Mouse (Mus musculus): ENCODE data around the gene Msh4. TPM values are rescaled to one million over a fixed set of nuclear protein-coding genes. Genes with fewer than 3 reads are reported as not detected.
"Not testable (repeated sequence)": the region's sequence is repeated elsewhere in the genome, so short reads cannot be mapped to it uniquely, and the experiment has no call there.

The Msh4 gene
- polyA plus RNA-seq, 1 experiment from 2014 or later: 0.11 TPM

DNA sequence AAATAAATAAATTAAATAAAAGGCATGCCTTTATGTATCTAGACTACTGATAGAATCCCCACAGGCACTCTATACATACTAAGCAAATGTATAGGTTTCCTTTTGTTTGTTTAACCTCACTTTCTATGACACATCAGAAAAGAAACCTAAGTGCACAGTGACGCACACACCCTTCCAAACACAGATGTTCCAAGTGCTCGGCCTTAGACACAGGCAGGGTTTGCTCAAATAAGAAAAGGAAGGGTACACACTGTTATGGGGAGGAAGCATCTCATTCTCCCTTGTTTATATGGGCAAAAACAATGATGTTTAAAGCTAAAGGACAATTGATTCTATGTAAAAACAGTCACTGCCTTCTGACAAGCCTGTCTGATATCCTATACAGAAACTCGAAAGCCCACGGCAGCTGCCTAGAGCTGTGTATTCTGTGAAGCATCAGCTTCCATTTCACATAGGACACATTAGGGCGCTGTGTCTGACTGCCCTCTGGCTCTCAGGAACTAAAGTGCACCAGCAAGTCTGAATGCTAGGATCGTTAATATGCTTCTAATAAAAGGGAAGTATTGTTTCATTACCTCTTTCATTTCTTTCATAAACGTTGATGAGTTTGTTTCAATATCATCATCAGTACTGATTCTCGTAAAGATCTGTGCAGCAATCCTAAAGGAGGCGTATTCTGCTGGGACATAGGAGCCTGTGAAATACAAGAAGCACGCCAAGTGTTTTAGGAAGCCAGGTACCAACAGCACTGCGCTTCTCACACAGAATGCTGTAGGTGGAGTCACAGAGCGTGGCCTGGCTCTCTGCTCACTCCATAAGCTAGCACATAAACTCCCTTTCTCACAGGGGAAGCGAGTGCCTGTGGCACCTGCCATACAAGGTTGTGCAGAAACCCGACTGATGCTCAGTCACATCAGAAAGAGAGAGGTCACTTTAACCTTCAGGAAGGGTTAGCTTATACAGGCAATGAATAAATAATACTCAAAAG, 38.5 kb downstream of the Msh4 start:
- no peak for DNase-seq (ENCODE audit: low spot score)
- Histone ChIP-seq H3K27ac (replicated peaks; ENCODE audit: low read depth, low read length) (no peak overlapping the region), H3K27me3 (ENCODE audit: control insufficient read depth, insufficient read depth, low read length) (no peaks in the 10 kb centered on the region), H3K4me1 (ENCODE audit: control insufficient read depth, insufficient read depth, low read length) (no peaks in the 10 kb centered on the region), H3K36me3 (ENCODE audit: control insufficient read depth, insufficient read depth, low read length) (no peaks in the 10 kb centered on the region), H3K9me3 (ENCODE audit: control insufficient read depth, low read length) (no peaks in the 10 kb centered on the region), H3K9ac (ENCODE audit: low read length) (no peak overlapping the region), H3K4me2 (ENCODE audit: low read depth, severe bottlenecking) (no peak overlapping the region), H3K4me3 (ENCODE audit: low read depth, low read length) (no peak overlapping the region)
- WGBS: 78% methylated on average over 14 of the region's 14 CpGs
- ATAC-seq (ENCODE audit: insufficient number of reproducible peaks, low FRiP score, low TSS enrichment, low read depth): no peak

DNA sequence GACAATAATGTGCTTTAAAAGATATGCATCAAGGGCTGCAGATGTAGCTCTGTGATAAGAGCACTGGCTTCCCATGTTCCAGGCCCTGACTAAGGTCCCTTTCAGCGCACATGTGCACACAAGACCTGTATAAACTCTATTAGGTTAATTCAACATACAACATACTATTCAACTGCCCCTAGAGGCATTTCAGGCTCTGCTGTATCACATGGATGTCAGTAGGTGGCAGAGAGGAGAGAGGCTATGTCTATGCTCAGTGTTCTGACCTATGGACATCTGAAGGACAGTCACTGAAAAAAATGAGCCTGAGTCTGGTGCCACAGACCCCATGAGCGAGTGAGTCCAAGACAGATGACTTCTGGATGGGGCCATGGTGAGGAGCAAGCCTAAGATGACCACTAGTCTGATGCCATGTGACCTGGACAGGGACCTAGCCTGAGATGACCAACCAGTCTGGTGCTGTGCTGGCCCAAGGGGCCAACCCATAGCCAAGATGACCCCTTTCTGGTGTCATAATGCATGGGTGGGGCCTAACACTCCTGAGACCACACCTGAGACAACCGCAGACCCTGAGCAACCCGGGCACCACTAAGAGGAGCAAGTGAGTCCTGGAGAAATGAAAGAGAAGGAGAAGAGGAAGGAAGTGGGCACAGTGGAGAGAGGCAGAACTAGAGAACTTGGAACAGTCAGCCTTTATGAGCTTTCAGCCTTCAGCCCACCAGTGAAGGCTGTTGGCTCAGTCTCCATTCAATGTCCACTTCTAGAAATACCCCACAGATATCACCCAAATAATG, 41.1 kb downstream of the Msh4 start:
- Histone ChIP-seq H3K27ac (replicated peaks; ENCODE audit: low read depth, low read length) (no peak overlapping the region), H3K4me2 (ENCODE audit: low read depth, severe bottlenecking) (no peak overlapping the region), H3K4me1 (ENCODE audit: control insufficient read depth, insufficient read depth, low read length) (no peaks in the 10 kb centered on the region), H3K9ac (ENCODE audit: low read length) (no peak overlapping the region), H3K9me3 (ENCODE audit: control insufficient read depth, low read length) (no peaks in the 10 kb centered on the region), H3K36me3 (ENCODE audit: control insufficient read depth, insufficient read depth, low read length) (no peaks in the 10 kb centered on the region), H3K4me3 (ENCODE audit: low read depth, low read length) (no peak overlapping the region), H3K27me3 (ENCODE audit: control insufficient read depth, insufficient read depth, low read length) (no peaks in the 10 kb centered on the region)
- ATAC-seq (ENCODE audit: insufficient number of reproducible peaks, low FRiP score, low TSS enrichment, low read depth) (0 out of 2 replicates have a peak, but pooled peaks have one; percentile 26), DNase-seq (ENCODE audit: low spot score) (no peak)
- 90% methylated on average over 4 of the region's 4 CpGs for WGBS

DNA sequence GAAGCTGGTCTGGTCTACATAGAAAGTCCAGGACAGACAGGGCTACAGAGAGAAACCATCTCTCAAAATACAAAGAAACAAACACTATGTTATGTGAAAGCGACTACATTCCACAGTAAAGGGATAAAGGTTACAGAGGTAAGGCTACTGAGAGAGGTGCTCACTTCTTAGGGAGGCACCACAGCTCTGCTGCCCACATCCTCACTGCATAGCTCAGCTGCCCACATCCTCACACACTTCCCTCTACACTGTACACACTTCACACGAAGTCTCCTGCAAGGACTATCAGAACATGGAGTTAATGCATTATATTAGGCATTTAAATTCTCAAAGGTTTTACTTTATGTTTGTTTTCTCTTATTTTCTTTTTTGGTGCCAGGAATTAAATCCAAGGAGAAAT, 42.1 kb downstream of the Msh4 start:
- H3K4me2 ChIP-seq (ENCODE audit: low read depth, severe bottlenecking): no peak overlapping the region
- H3K36me3 ChIP-seq (ENCODE audit: control insufficient read depth, insufficient read depth, low read length): no peaks in the 10 kb centered on the region
- 87% methylated on average over 2 of the region's 2 CpGs for WGBS
- no peak overlapping the region for H3K27ac ChIP-seq (replicated peaks; ENCODE audit: low read depth, low read length)
- no peaks in the 10 kb centered on the region for H3K27me3 ChIP-seq (ENCODE audit: control insufficient read depth, insufficient read depth, low read length)
- H3K9me3 ChIP-seq (ENCODE audit: control insufficient read depth, low read length): no peaks in the 10 kb centered on the region
- DNase-seq (ENCODE audit: low spot score): no peak
- H3K4me1 ChIP-seq (ENCODE audit: control insufficient read depth, insufficient read depth, low read length): no peaks in the 10 kb centered on the region
- H3K4me3 ChIP-seq (ENCODE audit: low read depth, low read length): no peak overlapping the region
- no peak overlapping the region for H3K9ac ChIP-seq (ENCODE audit: low read length)
- no peak for ATAC-seq (ENCODE audit: insufficient number of reproducible peaks, low FRiP score, low TSS enrichment, low read depth)

DNA sequence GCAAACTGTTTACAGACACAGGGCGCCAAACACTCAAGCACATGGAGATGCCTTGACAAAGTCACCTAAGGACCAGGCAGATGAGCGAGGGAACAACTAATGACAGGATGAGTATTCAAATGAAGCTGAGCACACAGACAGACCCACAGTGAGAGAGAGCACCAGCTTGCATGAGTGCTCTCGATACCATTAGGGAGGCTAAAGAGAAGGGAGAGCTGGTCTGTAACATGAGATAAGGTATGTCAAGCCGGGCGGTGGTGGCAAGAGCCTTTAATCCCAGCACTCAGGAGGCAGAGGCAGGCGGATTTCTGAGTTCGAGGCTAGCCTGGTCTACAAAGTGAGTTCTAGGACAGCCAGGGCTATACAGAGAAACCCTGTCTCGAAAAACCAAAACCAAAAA, 45.5 kb downstream of the Msh4 start:
- WGBS: 91% methylated on average over 8 of the region's 8 CpGs
- H3K9me3 ChIP-seq (ENCODE audit: control insufficient read depth, low read length); H3K4me1 ChIP-seq (ENCODE audit: control insufficient read depth, insufficient read depth, low read length); DNase-seq (ENCODE audit: low spot score); H3K27ac ChIP-seq (replicated peaks; ENCODE audit: low read depth, low read length); H3K27me3 ChIP-seq (ENCODE audit: control insufficient read depth, insufficient read depth, low read length); H3K4me2 ChIP-seq (ENCODE audit: low read depth, severe bottlenecking); H3K36me3 ChIP-seq (ENCODE audit: control insufficient read depth, insufficient read depth, low read length); ATAC-seq (ENCODE audit: insufficient number of reproducible peaks, low FRiP score, low TSS enrichment, low read depth); H3K4me3 ChIP-seq (ENCODE audit: low read depth, low read length); H3K9ac ChIP-seq (ENCODE audit: low read length): not testable (repeated sequence)

DNA sequence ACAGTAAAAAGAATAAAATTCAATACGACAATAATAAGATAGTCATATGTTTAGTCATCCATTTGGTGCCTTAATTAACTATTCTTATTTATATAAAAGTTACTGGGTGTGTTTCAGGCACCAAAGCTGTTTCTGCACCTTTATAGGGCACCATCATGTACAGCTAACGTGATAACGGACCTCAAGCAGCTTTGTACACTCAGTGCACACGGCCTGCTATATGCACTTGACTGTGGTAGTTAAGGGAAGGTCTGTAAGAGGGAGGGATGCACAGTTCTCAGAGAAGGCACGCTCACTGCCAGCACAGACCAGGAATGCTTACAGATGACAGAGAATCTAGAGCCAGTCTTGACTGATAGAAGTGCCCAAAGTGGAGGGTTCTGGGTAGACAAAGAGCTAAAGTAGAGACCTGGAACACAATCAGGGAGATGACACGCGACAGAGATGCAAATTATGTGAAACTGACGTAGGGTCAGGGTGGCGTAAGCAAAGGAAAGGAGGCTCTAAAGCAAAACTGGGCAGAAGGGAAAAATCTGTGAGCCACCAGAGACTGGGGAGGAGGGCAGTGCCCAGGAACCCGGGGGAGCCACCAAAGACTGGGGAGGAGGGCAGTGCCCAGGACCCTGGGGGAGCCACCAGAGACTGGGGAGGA, 47.5 kb downstream of the Msh4 start:
- no peak for DNase-seq (ENCODE audit: low spot score)
- no peak overlapping the region for H3K4me3 ChIP-seq (ENCODE audit: low read depth, low read length)
- no peak for ATAC-seq (ENCODE audit: insufficient number of reproducible peaks, low FRiP score, low TSS enrichment, low read depth)
- 74% methylated on average over 10 of the region's 10 CpGs for WGBS
- no peaks in the 10 kb centered on the region for H3K4me1 ChIP-seq (ENCODE audit: control insufficient read depth, insufficient read depth, low read length)
- H3K27ac ChIP-seq (replicated peaks; ENCODE audit: low read depth, low read length): no peak overlapping the region
- H3K9ac ChIP-seq (ENCODE audit: low read length): no peak overlapping the region
- no peaks in the 10 kb centered on the region for H3K36me3 ChIP-seq (ENCODE audit: control insufficient read depth, insufficient read depth, low read length)
- no peaks in the 10 kb centered on the region for H3K27me3 ChIP-seq (ENCODE audit: control insufficient read depth, insufficient read depth, low read length)
- H3K4me2 ChIP-seq (ENCODE audit: low read depth, severe bottlenecking): no peak overlapping the region
- no peaks in the 10 kb centered on the region for H3K9me3 ChIP-seq (ENCODE audit: control insufficient read depth, low read length)

DNA sequence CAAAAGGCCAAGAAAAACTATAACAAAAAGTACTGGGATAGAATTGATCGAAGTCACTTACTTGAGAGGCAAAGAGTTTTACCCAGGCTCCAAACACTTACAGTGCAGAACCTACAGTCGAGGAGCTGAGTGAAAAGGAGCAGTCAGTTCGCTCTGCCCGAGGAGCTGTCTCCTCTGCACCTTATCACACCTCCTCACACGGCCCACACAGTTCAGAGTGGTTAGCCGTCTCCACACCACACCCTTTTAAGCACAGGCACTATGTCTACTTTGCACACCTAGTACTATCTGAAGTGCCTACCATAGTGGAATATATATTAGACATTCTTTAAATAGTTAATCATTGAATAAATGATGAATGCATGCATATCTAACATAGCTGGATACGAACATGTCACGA, 53.7 kb downstream of the Msh4 start:
- Histone ChIP-seq H3K27ac (replicated peaks; ENCODE audit: low read depth, low read length) (no peak overlapping the region), H3K9me3 (ENCODE audit: control insufficient read depth, low read length) (no peaks in the 10 kb centered on the region), H3K4me3 (ENCODE audit: low read depth, low read length) (no peak overlapping the region), H3K4me1 (ENCODE audit: control insufficient read depth, insufficient read depth, low read length) (0 out of 2 replicates have a peak, but pooled peaks cover 3% of the 10 kb centered on the region), H3K9ac (ENCODE audit: low read length) (no peak overlapping the region), H3K4me2 (ENCODE audit: low read depth, severe bottlenecking) (no peak overlapping the region), H3K27me3 (ENCODE audit: control insufficient read depth, insufficient read depth, low read length) (no peaks in the 10 kb centered on the region), H3K36me3 (ENCODE audit: control insufficient read depth, insufficient read depth, low read length) (no peaks in the 10 kb centered on the region)
- no peak for DNase-seq (ENCODE audit: low spot score)
- ATAC-seq (ENCODE audit: insufficient number of reproducible peaks, low FRiP score, low TSS enrichment, low read depth): no peak
- WGBS: 80% methylated on average over 8 of the region's 8 CpGs

DNA sequence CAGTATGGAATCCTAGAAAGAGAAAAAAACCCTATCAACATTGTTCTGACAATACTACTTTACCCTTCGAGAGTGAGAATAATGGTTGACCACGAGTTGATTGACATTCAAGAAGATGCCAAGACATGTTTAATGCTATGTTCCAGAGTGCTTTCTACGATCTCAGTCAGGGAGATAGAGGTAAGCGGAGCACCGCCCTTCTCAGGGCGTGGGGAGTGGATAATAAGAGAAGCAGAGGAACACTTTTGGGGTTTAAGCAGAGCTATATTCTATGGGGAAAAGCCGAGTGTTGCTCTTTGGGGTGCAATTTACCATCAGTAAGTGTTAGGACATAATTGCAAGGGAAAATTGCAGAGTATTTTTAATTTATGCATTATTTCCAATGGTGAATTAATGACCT, 55.2 kb downstream of the Msh4 start:
- no peaks in the 10 kb centered on the region for H3K36me3 ChIP-seq (ENCODE audit: control insufficient read depth, insufficient read depth, low read length)
- DNase-seq (ENCODE audit: low spot score) (no peak), ATAC-seq (ENCODE audit: insufficient number of reproducible peaks, low FRiP score, low TSS enrichment, low read depth) (no peak)
- H3K4me1 ChIP-seq (ENCODE audit: control insufficient read depth, insufficient read depth, low read length): 0 out of 2 replicates have a peak, but pooled peaks cover 3% of the 10 kb centered on the region
- no peak overlapping the region for H3K4me3 ChIP-seq (ENCODE audit: low read depth, low read length)
- H3K4me2 ChIP-seq (ENCODE audit: low read depth, severe bottlenecking): no peak overlapping the region
- 86% methylated on average over 7 of the region's 7 CpGs for WGBS
- no peaks in the 10 kb centered on the region for H3K9me3 ChIP-seq (ENCODE audit: control insufficient read depth, low read length)
- H3K27ac ChIP-seq (replicated peaks; ENCODE audit: low read depth, low read length): no peak overlapping the region
- H3K9ac ChIP-seq (ENCODE audit: low read length): no peak overlapping the region
- no peaks in the 10 kb centered on the region for H3K27me3 ChIP-seq (ENCODE audit: control insufficient read depth, insufficient read depth, low read length)

DNA sequence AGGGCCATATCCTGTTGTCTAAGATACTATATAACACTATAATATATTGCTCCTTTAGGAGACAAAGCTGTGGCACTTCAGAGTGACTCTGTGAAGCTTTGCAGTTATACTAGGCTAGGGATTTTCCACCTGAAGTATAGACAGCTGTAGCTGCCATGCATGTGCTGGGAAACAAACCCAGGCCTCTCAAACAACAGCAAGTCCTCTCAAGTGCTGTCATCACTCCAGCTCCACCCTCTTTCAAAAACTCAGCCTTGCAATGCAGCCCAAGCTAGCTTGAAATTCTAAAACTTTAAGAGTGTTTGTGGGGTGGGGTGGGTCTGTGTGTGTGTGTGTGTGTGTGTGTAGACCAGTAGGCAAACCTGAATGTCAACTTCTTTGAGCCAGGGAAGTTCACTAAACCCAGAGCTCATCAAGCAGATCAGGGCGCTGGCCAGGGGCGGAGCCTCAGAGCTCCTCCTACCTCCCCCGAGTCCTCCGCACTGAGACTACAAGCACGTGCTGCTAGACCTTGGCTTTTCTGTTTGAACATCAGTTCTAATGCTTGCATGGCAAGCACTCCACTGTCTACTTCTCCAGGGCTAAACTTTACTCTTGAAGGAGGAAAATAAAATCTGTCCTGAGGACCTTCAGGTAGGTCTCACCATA, 56.4 kb downstream of the Msh4 start:
- H3K36me3 ChIP-seq (ENCODE audit: control insufficient read depth, insufficient read depth, low read length): no peaks in the 10 kb centered on the region
- no peak overlapping the region for H3K9ac ChIP-seq (ENCODE audit: low read length)
- H3K4me3 ChIP-seq (ENCODE audit: low read depth, low read length): no peak overlapping the region
- DNase-seq (ENCODE audit: low spot score): peak; percentile 30
- peak; percentile 65; the same call in 1 of the 2 replicates for ATAC-seq (ENCODE audit: insufficient number of reproducible peaks, low FRiP score, low TSS enrichment, low read depth)
- no peaks in the 10 kb centered on the region for H3K27me3 ChIP-seq (ENCODE audit: control insufficient read depth, insufficient read depth, low read length)
- no peak overlapping the region for H3K27ac ChIP-seq (replicated peaks; ENCODE audit: low read depth, low read length)
- 0 out of 2 replicates have a peak, but pooled peaks cover 3% of the 10 kb centered on the region for H3K4me1 ChIP-seq (ENCODE audit: control insufficient read depth, insufficient read depth, low read length)
- H3K4me2 ChIP-seq (ENCODE audit: low read depth, severe bottlenecking): peak overlapping the region; percentile 24
- WGBS: 5% methylated on average over 5 of the region's 5 CpGs
- H3K9me3 ChIP-seq (ENCODE audit: control insufficient read depth, low read length): no peaks in the 10 kb centered on the region

Data from limb, embryonic 11.5 days (tissue).